Mouse (Mus musculus): ENCODE measurements around the gene Clpsl2. TPM values are rescaled to one million over a fixed set of nuclear protein-coding genes. Genes with fewer than 3 reads are reported as not detected.

The Clpsl2 gene
- not detected in 2 replicates for polyA plus RNA-seq (2011; ENCODE audit: insufficient read length, low read depth, missing spikeins)

GRCm38 (mm10) chr17:28549111-28549510 is at the start of gene Clpsl2:
Clpsl2 (plus strand) TSS chr17:28549411.
- Histone ChIP-seq H3K4me3 (ENCODE audit: insufficient read depth, low read length) (no peak within 1 kb of the TSS), H3K27ac (ENCODE audit: insufficient read depth, low read length) (no peak within 1 kb of the TSS), H3K4me1 (ENCODE audit: control insufficient read depth, insufficient read depth, low read length) (no peaks in the 10 kb centered on the region)
- TF ChIP-seq CTCF (IDR thresholded peaks at IDR 0.05; ENCODE audit: borderline replicate concordance, insufficient read depth, low read length) (no peak), POLR2A (IDR thresholded peaks at IDR 0.05; ENCODE audit: low read depth, low read length) (no peak)

GRCm38 (mm10) chr17:28500465-28500864 is 48.7 kb upstream of the Clpsl2 start:
- TF ChIP-seq CTCF (IDR thresholded peaks at IDR 0.05; ENCODE audit: borderline replicate concordance, insufficient read depth, low read length) (no peak), POLR2A (IDR thresholded peaks at IDR 0.05; ENCODE audit: low read depth, low read length) (no peak)
- no peaks in the 10 kb centered on the region for H3K4me1 ChIP-seq (ENCODE audit: control insufficient read depth, insufficient read depth, low read length)

GRCm38 (mm10) chr17:28502196-28502821 is 46.9 kb upstream of the Clpsl2 start:
- H3K4me3 ChIP-seq (ENCODE audit: insufficient read depth, low read length) = no peak overlapping the region
- H3K4me1 ChIP-seq (ENCODE audit: control insufficient read depth, insufficient read depth, low read length) = no peaks in the 10 kb centered on the region
- no peak for TF ChIP-seq POLR2A (IDR thresholded peaks at IDR 0.05; ENCODE audit: low read depth, low read length)
- TF ChIP-seq CTCF (IDR thresholded peaks at IDR 0.05; ENCODE audit: borderline replicate concordance, insufficient read depth, low read length) = no peak

More at GRCm38 (mm10) chr17:28500465-28500864, 48.7 kb upstream of the Clpsl2 start:
- H3K27ac ChIP-seq (ENCODE audit: insufficient read depth, low read length) = no peak overlapping the region
- H3K4me3 ChIP-seq (ENCODE audit: insufficient read depth, low read length) = no peak overlapping the region

GRCm38 (mm10) chr17:28504182-28504581 is 45.0 kb upstream of the Clpsl2 start:
- TF ChIP-seq POLR2A (IDR thresholded peaks at IDR 0.05; ENCODE audit: low read depth, low read length) = no peak
- TF ChIP-seq CTCF (IDR thresholded peaks at IDR 0.05; ENCODE audit: borderline replicate concordance, insufficient read depth, low read length) = no peak
- H3K4me1 ChIP-seq (ENCODE audit: control insufficient read depth, insufficient read depth, low read length) = no peaks in the 10 kb centered on the region

More at GRCm38 (mm10) chr17:28502196-28502821, 46.9 kb upstream of the Clpsl2 start:
- no peak overlapping the region for H3K27ac ChIP-seq (ENCODE audit: insufficient read depth, low read length)

GRCm38 (mm10) chr17:28505591-28505990 is 43.6 kb upstream of the Clpsl2 start:
- Histone ChIP-seq H3K27ac (ENCODE audit: insufficient read depth, low read length) (no peak overlapping the region), H3K4me3 (ENCODE audit: insufficient read depth, low read length) (no peak overlapping the region), H3K4me1 (ENCODE audit: control insufficient read depth, insufficient read depth, low read length) (no peaks in the 10 kb centered on the region)
- TF ChIP-seq POLR2A (IDR thresholded peaks at IDR 0.05; ENCODE audit: low read depth, low read length) (no peak), CTCF (IDR thresholded peaks at IDR 0.05; ENCODE audit: borderline replicate concordance, insufficient read depth, low read length) (no peak)

More at GRCm38 (mm10) chr17:28504182-28504581, 45.0 kb upstream of the Clpsl2 start:
- H3K27ac ChIP-seq (ENCODE audit: insufficient read depth, low read length) = no peak overlapping the region
- H3K4me3 ChIP-seq (ENCODE audit: insufficient read depth, low read length) = no peak overlapping the region

- Histone ChIP-seq H3K27ac (ENCODE audit: insufficient read depth, low read length) (no peak overlapping the region), H3K4me3 (ENCODE audit: insufficient read depth, low read length) (no peak overlapping the region), H3K4me1 (ENCODE audit: control insufficient read depth, insufficient read depth, low read length) (peaks cover 3% of the 10 kb centered on the region; the same call in 1 of the 2 replicates)
- TF ChIP-seq POLR2A (IDR thresholded peaks at IDR 0.05; ENCODE audit: low read depth, low read length) = no peak
- no peak for TF ChIP-seq CTCF (IDR thresholded peaks at IDR 0.05; ENCODE audit: borderline replicate concordance, insufficient read depth, low read length)
These were observed 42.3 kb upstream of the Clpsl2 start for GRCm38 (mm10) chr17:28506895-28507294.

- peaks cover 5% of the 10 kb centered on the region for H3K4me1 ChIP-seq (ENCODE audit: control insufficient read depth, insufficient read depth, low read length)
- no peak for TF ChIP-seq POLR2A (IDR thresholded peaks at IDR 0.05; ENCODE audit: low read depth, low read length)
- TF ChIP-seq CTCF (IDR thresholded peaks at IDR 0.05; ENCODE audit: borderline replicate concordance, insufficient read depth, low read length) = no peak
- H3K27ac ChIP-seq (ENCODE audit: insufficient read depth, low read length) = no peak overlapping the region
These were observed 41.7 kb upstream of the Clpsl2 start for GRCm38 (mm10) chr17:28507496-28507895.

GRCm38 (mm10) chr17:28510445-28511342 is 38.5 kb upstream of the Clpsl2 start:
- no peak for TF ChIP-seq POLR2A (IDR thresholded peaks at IDR 0.05; ENCODE audit: low read depth, low read length)
- no peak for TF ChIP-seq CTCF (IDR thresholded peaks at IDR 0.05; ENCODE audit: borderline replicate concordance, insufficient read depth, low read length)
- Histone ChIP-seq H3K4me1 (ENCODE audit: control insufficient read depth, insufficient read depth, low read length) (peaks cover 9% of the 10 kb centered on the region), H3K4me3 (ENCODE audit: insufficient read depth, low read length) (no peak overlapping the region), H3K27ac (ENCODE audit: insufficient read depth, low read length) (no peak overlapping the region)

More at GRCm38 (mm10) chr17:28507496-28507895, 41.7 kb upstream of the Clpsl2 start:
- H3K4me3 ChIP-seq (ENCODE audit: insufficient read depth, low read length) = no peak overlapping the region

GRCm38 (mm10) chr17:28511616-28512541 is 37.3 kb upstream of the Clpsl2 start:
- no peak overlapping the region for H3K4me3 ChIP-seq (ENCODE audit: insufficient read depth, low read length)
- H3K27ac ChIP-seq (ENCODE audit: insufficient read depth, low read length) = no peak overlapping the region
- TF ChIP-seq CTCF (IDR thresholded peaks at IDR 0.05; ENCODE audit: borderline replicate concordance, insufficient read depth, low read length) (no peak), POLR2A (IDR thresholded peaks at IDR 0.05; ENCODE audit: low read depth, low read length) (no peak)
- H3K4me1 ChIP-seq (ENCODE audit: control insufficient read depth, insufficient read depth, low read length) = peaks cover 13% of the 10 kb centered on the region
